Mouse (Mus musculus) liver, embryonic 14.5 days (tissue): ENCODE results near the gene Cdsn. TPM values are rescaled to one million over a fixed set of nuclear protein-coding genes. Genes with fewer than 3 reads are reported as not detected.

Experiments
- ATAC-seq: fragments of 200-750 bp; cut with Nextera tagmentation; 2 replicates; pipeline ENCODE4 v1.8.0; 2017; ENCODE audit warnings: moderate number of reproducible peaks, mild to moderate bottlenecking, moderate library complexity; ENCODE audit not compliant: insufficient read depth
- DNase-seq, 3 experiments: peaks; one replicate each; pipeline ENCODE4 v3.0.0-alpha.2; 2012 to 2013; ENCODE audit warnings: low read depth in 3 of 3, low spot score in 3 of 3
- H3K27ac ChIP-seq: fragments of 300-500 bp; sonication (generic); 2 replicates; pipeline ENCODE4 v1.5.1; 2014; ENCODE audit warnings: moderate library complexity, mild to moderate bottlenecking, control low read depth, inconsistent platforms
- H3K27me3 ChIP-seq: fragments of 300-500 bp; sonication (generic); 2 replicates; pipeline ENCODE4 v1.6.1; 2014; ENCODE audit warnings: mild to moderate bottlenecking, low read length, moderate library complexity; ENCODE audit not compliant: control insufficient read depth, insufficient read depth
- H3K36me3 ChIP-seq: fragments of 300-500 bp; sonication (generic); replicated peaks from 2 replicates; pipeline ENCODE4 v1.6.1; 2014; ENCODE audit warnings: low read depth; ENCODE audit not compliant: control insufficient read depth, insufficient read depth
- H3K4me1 ChIP-seq, 2 experiments: fragments of 200-500 bp in 1 of 2; fragments of 300-500 bp in 1 of 2; sonication (generic) in 1 of 2; replicated peaks; 2 replicates each; pipeline ENCODE4 v1.6.1; 2012 to 2014; ENCODE audit warnings: antibody characterized with exemption in 1 of 2, inconsistent platforms in 1 of 2, low read length in 1 of 2; ENCODE audit not compliant: control insufficient read depth in 2 of 2, insufficient read depth in 2 of 2
- H3K4me2 ChIP-seq: fragments of 300-500 bp; sonication (generic); 2 replicates; pipeline ENCODE4 v1.6.1; 2014; ENCODE audit warnings: low read depth, mild to moderate bottlenecking, control low read depth, moderate library complexity
- H3K4me3 ChIP-seq, 2 experiments: fragments of 200-500 bp in 1 of 2; fragments of 300-500 bp in 1 of 2; sonication (generic) in 1 of 2; 2 replicates each; pipeline ENCODE4 v1.5.1; 2012 to 2014; ENCODE audit warnings: low read depth in 2 of 2, low read length in 2 of 2, mild to moderate bottlenecking in 2 of 2, control low read depth in 1 of 2, inconsistent platforms in 1 of 2, moderate library complexity in 1 of 2; ENCODE audit not compliant: insufficient read depth in 1 of 2
- H3K9ac ChIP-seq: fragments of 300-500 bp; sonication (generic); replicated peaks from 2 replicates; pipeline ENCODE4 v1.6.1; 2014; ENCODE audit warnings: mild to moderate bottlenecking, control low read depth, moderate library complexity
- H3K9me3 ChIP-seq: fragments of 300-500 bp; sonication (generic); 2 replicates; pipeline ENCODE4 v1.6.1; 2016; ENCODE audit warnings: low read length, mixed read lengths; ENCODE audit not compliant: control insufficient read depth
- CTCF ChIP-seq: IDR thresholded peaks from 2 replicates; pipeline ENCODE4 v1.5.1; 2016; ENCODE audit warnings: antibody characterized with exemption, low read depth, control low read depth
- EP300 ChIP-seq: IDR thresholded peaks from 2 replicates; pipeline ENCODE4 v1.6.1; 2016; ENCODE audit warnings: antibody characterized with exemption, low read depth
- WGBS: fragments of 180-500 bp; shearing (Covaris S2); extraction: QIAGEN DNeasy Blood & Tissue Kit; methylation state at CpG from one replicate; pipeline ENCODE4 v1.1.7; 2014; ENCODE audit not compliant: insufficient replicate concordance; 5-methylcytosine and 5-hydroxymethylcytosine counted together
- polyA plus RNA-seq, 2 experiments: library from polyadenylated mRNA; depleted of rRNA in 1 of 2; stranded (reverse) in 1 of 2; unstranded in 1 of 2; fragments of >200 nt; fragmentation: Nextera tagmentation in 1 of 2; extraction: Ambion mirVana in 1 of 2; gene quantifications; 2 replicates each; pipeline versions ENCODE4 v1.2.1 to v1.2.3; 2012 to 2014

The Cdsn gene
- polyA plus RNA-seq, 2 experiments: not detected

GRCm38 (mm10) chr17:35594456-35594855 is 42.5 kb downstream of the Cdsn start:
- Histone ChIP-seq H3K9ac (no peak overlapping the region), H3K4me3 (no peak overlapping the region), H3K27me3 (no peaks in the 10 kb centered on the region), H3K4me2 (no peak overlapping the region), H3K36me3 (no peaks in the 10 kb centered on the region), H3K9me3 (no peaks in the 10 kb centered on the region), H3K4me1 (no peaks in the 10 kb centered on the region), H3K27ac (no peak overlapping the region)
- DNase-seq (no peak), ATAC-seq (no peak)
- 60% methylated on average over 7 of the region's 7 CpGs for WGBS
- no peak for TF ChIP-seq EP300
- TF ChIP-seq CTCF: no peak

- 71% methylated on average over 3 of the region's 3 CpGs for WGBS
- no peak overlapping the region for H3K4me3 ChIP-seq
- H3K4me2 ChIP-seq: no peak overlapping the region
- DNase-seq: no peak
- TF ChIP-seq EP300 (no peak), CTCF (no peak)
- H3K9me3 ChIP-seq: no peaks in the 10 kb centered on the region
- no peak overlapping the region for H3K9ac ChIP-seq
- H3K4me1 ChIP-seq: no peaks in the 10 kb centered on the region
- no peak overlapping the region for H3K27ac ChIP-seq
- no peaks in the 10 kb centered on the region for H3K27me3 ChIP-seq
- H3K36me3 ChIP-seq: no peaks in the 10 kb centered on the region
- no peak for ATAC-seq
These were observed 45.5 kb downstream of the Cdsn start for GRCm38 (mm10) chr17:35597399-35597798.

- ATAC-seq (no peak), DNase-seq (no peak)
- Histone ChIP-seq H3K9me3 (no peaks in the 10 kb centered on the region), H3K4me2 (no peak within 1 kb of the TSS), H3K4me1 (no peaks in the 10 kb centered on the region), H3K4me3 (no peak within 1 kb of the TSS), H3K9ac (no peak within 1 kb of the TSS), H3K27ac (no peak within 1 kb of the TSS), H3K27me3 (no peaks in the 10 kb centered on the region), H3K36me3 (no peaks in the 10 kb centered on the region)
- TF ChIP-seq CTCF: no peak
- no peak for TF ChIP-seq EP300
- WGBS: 50% methylated on average over 2 of the region's 2 CpGs
These were observed 49.3 kb downstream of the Cdsn start, which contains the start of gene Sfta2 for GRCm38 (mm10) chr17:35601249-35601648. Sfta2 (plus strand) TSS chr17:35601549.

- TF ChIP-seq EP300: no peak
- TF ChIP-seq CTCF: no peak
- Histone ChIP-seq H3K4me3 (no peak overlapping the region), H3K4me2 (no peak overlapping the region), H3K36me3 (no peaks in the 10 kb centered on the region), H3K9me3 (no peaks in the 10 kb centered on the region), H3K27me3 (no peaks in the 10 kb centered on the region), H3K9ac (no peak overlapping the region), H3K27ac (no peak overlapping the region), H3K4me1 (no peaks in the 10 kb centered on the region)
- DNase-seq (no peak), ATAC-seq (no peak)
- 41% methylated on average over 8 of the region's 8 CpGs for WGBS
These were observed 49.9 kb downstream of the Cdsn start for GRCm38 (mm10) chr17:35601736-35602354.

Other genes starting within 250 kb of the Cdsn start
- 0.50 and 0.56 TPM in 2 replicates for gene H2-Q1, start 231.7 kb upstream of the Cdsn start, polyA plus RNA-seq (2012; rRNA removed)
- gene H2-Q1, start 231.7 kb upstream of the Cdsn start, polyA plus RNA-seq (2014; fragmentation: Nextera tagmentation; extraction: Ambion mirVana): 0.58 and 1.2 TPM in 2 replicates
- gene H2-Q2, start 209.9 kb upstream of the Cdsn start, polyA plus RNA-seq (2012; rRNA removed): 0.57 and 0.82 TPM in 2 replicates
- gene H2-Q2, start 209.9 kb upstream of the Cdsn start, polyA plus RNA-seq (2014; fragmentation: Nextera tagmentation; extraction: Ambion mirVana): 1.8 and 1.9 TPM in 2 replicates
- 5.4 TPM in 2 replicates for gene H2-Q4, start 172.5 kb upstream of the Cdsn start, polyA plus RNA-seq (2012; rRNA removed)
- 1.2 and 1.3 TPM in 2 replicates for gene H2-Q4, start 172.5 kb upstream of the Cdsn start, polyA plus RNA-seq (2014; fragmentation: Nextera tagmentation; extraction: Ambion mirVana)
- gene H2-Q6, start 127.3 kb upstream of the Cdsn start, polyA plus RNA-seq (2012; rRNA removed): 10.3 and 11.2 TPM in 2 replicates
- 7.6 and 11.1 TPM in 2 replicates for gene H2-Q6, start 127.3 kb upstream of the Cdsn start, polyA plus RNA-seq (2014; fragmentation: Nextera tagmentation; extraction: Ambion mirVana)
- gene H2-Q7, start 113.0 kb upstream of the Cdsn start, polyA plus RNA-seq (2012; rRNA removed): 21.8 and 24.4 TPM in 2 replicates
- 19.0 and 20.7 TPM in 2 replicates for gene H2-Q7, start 113.0 kb upstream of the Cdsn start, polyA plus RNA-seq (2014; fragmentation: Nextera tagmentation; extraction: Ambion mirVana)
- gene H2-Q10, start 82.0 kb upstream of the Cdsn start, polyA plus RNA-seq (2012; rRNA removed): 119 and 136 TPM in 2 replicates
- gene H2-Q10, start 82.0 kb upstream of the Cdsn start, polyA plus RNA-seq (2014; fragmentation: Nextera tagmentation; extraction: Ambion mirVana): 195 and 206 TPM in 2 replicates
- not detected in 2 replicates for gene Pou5f1, start 46.1 kb upstream of the Cdsn start, polyA plus RNA-seq (2012; rRNA removed)
- gene Pou5f1, start 46.1 kb upstream of the Cdsn start, polyA plus RNA-seq (2014; fragmentation: Nextera tagmentation; extraction: Ambion mirVana): not detected in 2 replicates
- 30.0 and 30.5 TPM in 2 replicates for gene Tcf19, start 35.3 kb upstream of the Cdsn start, polyA plus RNA-seq (2012; rRNA removed)
- gene Tcf19, start 35.3 kb upstream of the Cdsn start, polyA plus RNA-seq (2014; fragmentation: Nextera tagmentation; extraction: Ambion mirVana): 46.0 and 46.2 TPM in 2 replicates
- 7.5 and 9.4 TPM in 2 replicates for gene Cchcr1, start 35.0 kb upstream of the Cdsn start, polyA plus RNA-seq (2012; rRNA removed)
- gene Cchcr1, start 35.0 kb upstream of the Cdsn start, polyA plus RNA-seq (2014; fragmentation: Nextera tagmentation; extraction: Ambion mirVana): 3.8 and 4.9 TPM in 2 replicates
- 0.05 and 0.09 TPM in 2 replicates for gene Psors1c2, start 18.9 kb upstream of the Cdsn start, polyA plus RNA-seq (2012; rRNA removed)
- not detected in 2 replicates for gene Psors1c2, start 18.9 kb upstream of the Cdsn start, polyA plus RNA-seq (2014; fragmentation: Nextera tagmentation; extraction: Ambion mirVana)
- gene 2300002M23Rik, start 15.3 kb downstream of the Cdsn start, polyA plus RNA-seq (2012; rRNA removed): not detected in 2 replicates
- not detected in 2 replicates for gene 2300002M23Rik, start 15.3 kb downstream of the Cdsn start, polyA plus RNA-seq (2014; fragmentation: Nextera tagmentation; extraction: Ambion mirVana)
- not detected in 2 replicates for gene Sfta2, start 49.4 kb downstream of the Cdsn start, polyA plus RNA-seq (2012; rRNA removed)
- not detected in 2 replicates for gene Sfta2, start 49.4 kb downstream of the Cdsn start, polyA plus RNA-seq (2014; fragmentation: Nextera tagmentation; extraction: Ambion mirVana)
- not detected in 2 replicates for gene Gm9573, start 74.5 kb downstream of the Cdsn start, polyA plus RNA-seq (2012; rRNA removed)
- gene Gm9573, start 74.5 kb downstream of the Cdsn start, polyA plus RNA-seq (2014; fragmentation: Nextera tagmentation; extraction: Ambion mirVana): not detected in 2 replicates
- gene Mucl3, start 91.6 kb downstream of the Cdsn start, polyA plus RNA-seq (2012; rRNA removed): 0.02 TPM in 1 of 2 replicates, not detected in the other
- not detected in 2 replicates for gene Mucl3, start 91.6 kb downstream of the Cdsn start, polyA plus RNA-seq (2014; fragmentation: Nextera tagmentation; extraction: Ambion mirVana)
- gene Vars2, start 115.5 kb downstream of the Cdsn start, polyA plus RNA-seq (2012; rRNA removed): 7.1 and 7.8 TPM in 2 replicates
- 4.0 and 5.8 TPM in 2 replicates for gene Vars2, start 115.5 kb downstream of the Cdsn start, polyA plus RNA-seq (2014; fragmentation: Nextera tagmentation; extraction: Ambion mirVana)
- 17.8 and 18.0 TPM in 2 replicates for gene Gtf2h4, start 121.6 kb downstream of the Cdsn start, polyA plus RNA-seq (2012; rRNA removed)
- gene Gtf2h4, start 121.6 kb downstream of the Cdsn start, polyA plus RNA-seq (2014; fragmentation: Nextera tagmentation; extraction: Ambion mirVana): 23.1 and 26.8 TPM in 2 replicates
- gene Ddr1, start 152.5 kb downstream of the Cdsn start, polyA plus RNA-seq (2012; rRNA removed): 1.1 TPM in 2 replicates
- 1.6 and 1.7 TPM in 2 replicates for gene Ddr1, start 152.5 kb downstream of the Cdsn start, polyA plus RNA-seq (2014; fragmentation: Nextera tagmentation; extraction: Ambion mirVana)